Mouse (Mus musculus) adrenal gland, postnatal 14 days (tissue): ENCODE results near the gene Atp5g3. TPM values are rescaled to one million over a fixed set of nuclear protein-coding genes. Genes with fewer than 3 reads are reported as not detected.
"Not testable (repeated sequence)": the region's sequence is repeated elsewhere in the genome, so short reads cannot be mapped to it uniquely, and the experiment has no call there.

Source experiments
- DNase-seq: peaks from one replicate; pipeline ENCODE4 v3.0.0; 2021; ENCODE audit warnings: mixed read lengths
- total RNA-seq: library from RNA; stranded (reverse); gene quantifications from 2 replicates; pipeline ENCODE4 v1.2.3, GENCODE M21; 2021

Gene Atp5g3
- total RNA-seq, 1 experiment from 2014 or later, result 643 TPM

DNA sequence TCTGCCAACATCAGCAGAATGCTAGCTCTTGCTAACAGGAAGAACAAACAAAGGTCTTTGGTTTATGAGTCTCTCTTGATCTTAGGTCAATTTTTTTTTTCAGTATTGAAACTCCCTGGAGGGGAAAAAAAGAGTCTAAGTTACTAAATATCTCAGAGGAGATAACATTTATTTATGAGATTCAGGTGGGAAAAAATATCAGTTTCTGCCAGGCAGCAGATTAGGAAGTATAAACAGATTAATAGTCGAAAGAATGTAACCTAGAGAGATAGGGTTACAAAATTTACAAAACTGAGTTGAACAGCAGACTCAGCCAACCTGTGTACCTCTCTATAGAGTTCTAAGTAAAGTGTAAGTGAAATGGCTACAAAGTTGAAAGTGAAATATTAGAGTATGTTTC lies 10.8 kb downstream of the Atp5g3 start:
- no peak for DNase-seq

DNA sequence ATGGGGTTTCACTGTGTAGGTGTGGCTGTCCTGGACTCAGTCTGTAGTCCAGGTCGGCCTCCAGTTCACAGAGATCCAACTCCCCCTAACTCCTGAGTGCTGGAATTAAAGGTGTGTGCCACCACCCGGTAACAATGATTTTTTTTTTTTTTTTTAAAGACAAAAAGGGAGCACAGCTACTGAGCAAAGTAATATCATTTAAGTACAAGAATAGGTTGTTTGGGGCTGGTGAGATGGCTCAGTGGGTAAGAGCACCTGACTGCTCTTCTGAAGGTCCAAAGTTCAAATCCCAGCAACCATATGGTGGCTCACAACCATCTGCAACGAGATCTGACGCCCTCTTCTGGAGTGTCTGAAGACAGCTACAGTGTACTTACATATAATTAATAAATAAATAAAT lies 14.2 kb downstream of the Atp5g3 start:
- not testable (repeated sequence) for DNase-seq

DNA sequence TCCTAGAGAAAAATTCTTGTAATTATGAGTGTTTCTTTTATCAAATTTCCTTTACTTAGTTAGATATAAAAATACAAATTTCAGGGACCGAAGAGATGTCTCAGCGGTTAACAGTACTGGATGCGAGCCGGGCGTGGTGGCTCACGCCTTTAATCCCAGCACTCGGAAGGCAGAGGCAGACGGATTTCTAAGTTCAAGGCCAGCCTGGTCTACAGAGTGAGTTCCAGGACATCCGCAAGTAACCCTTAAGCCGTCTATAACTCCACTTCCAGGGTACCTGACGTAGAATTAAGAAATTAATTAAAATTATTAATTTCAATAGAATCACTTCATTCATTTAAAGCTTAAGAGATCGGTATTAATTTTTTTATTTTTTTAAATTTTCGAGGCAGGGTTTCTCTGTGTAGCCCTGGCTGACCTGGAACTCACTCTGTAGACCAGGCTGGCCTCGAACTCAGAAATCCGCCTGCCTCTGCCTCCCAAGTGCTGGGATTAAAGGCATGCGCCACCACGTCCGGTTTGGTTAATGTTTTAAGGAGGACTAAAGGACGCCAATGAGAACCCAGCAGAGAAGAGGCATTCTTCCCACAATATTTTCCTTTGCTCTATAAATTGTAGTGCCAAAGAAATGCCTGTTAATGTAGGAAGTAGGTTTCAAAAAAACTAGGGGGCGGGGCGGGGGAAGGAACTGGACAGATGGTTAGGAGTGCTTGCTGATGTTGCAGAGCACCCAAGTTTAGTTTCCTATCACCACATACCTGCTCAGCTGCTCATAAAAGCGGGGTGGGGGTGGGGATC lies 17.5 kb downstream of the Atp5g3 start:
- DNase-seq, result no peak

DNA sequence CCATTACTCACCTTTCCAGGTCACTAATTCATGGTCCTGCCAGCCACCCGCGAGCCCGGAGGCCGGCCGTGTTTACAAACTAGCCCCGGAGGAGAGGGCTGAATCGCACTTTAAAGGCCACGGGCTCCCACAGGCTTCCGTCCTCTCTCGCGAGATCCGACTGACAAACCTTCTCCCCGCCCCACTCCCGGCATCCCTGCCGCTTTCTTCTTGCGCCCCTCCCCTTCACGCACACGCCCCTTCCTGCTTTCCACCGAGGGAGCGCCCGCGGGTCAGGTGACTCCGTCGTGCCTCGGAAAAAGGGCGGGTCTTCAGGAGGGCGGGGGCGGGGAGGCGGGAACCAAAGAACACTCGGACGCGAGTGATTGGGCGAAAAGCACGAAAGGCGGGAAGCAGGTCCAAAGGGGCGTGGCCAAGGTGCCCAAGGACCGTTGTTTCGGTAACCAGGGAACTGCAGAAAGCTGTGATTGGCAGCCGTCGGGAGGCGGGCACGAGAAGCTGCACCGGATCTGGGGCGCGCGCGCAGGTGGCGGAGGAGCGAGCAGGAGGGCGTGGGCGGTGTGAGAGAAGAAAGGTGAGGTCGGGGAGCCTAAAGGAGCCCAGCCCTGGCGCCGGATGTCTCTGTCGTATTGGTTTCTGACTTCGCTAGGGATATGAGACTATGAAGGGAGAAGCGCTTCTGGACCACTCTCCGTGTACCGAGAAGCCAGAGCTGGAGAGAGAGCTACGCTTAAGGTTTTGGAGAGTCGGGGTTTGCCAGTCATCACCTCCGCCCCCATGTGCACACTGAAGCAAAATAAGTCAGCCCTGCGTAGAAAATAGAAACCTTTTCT lies 18.4 kb downstream of the Atp5g3 start, which contains the start of gene Atf2:
Gene Atf2, minus strand, starts transcription at position 176 of the 833 bp plus-strand sequence.
- peak; percentile 99 for DNase-seq

DNA sequence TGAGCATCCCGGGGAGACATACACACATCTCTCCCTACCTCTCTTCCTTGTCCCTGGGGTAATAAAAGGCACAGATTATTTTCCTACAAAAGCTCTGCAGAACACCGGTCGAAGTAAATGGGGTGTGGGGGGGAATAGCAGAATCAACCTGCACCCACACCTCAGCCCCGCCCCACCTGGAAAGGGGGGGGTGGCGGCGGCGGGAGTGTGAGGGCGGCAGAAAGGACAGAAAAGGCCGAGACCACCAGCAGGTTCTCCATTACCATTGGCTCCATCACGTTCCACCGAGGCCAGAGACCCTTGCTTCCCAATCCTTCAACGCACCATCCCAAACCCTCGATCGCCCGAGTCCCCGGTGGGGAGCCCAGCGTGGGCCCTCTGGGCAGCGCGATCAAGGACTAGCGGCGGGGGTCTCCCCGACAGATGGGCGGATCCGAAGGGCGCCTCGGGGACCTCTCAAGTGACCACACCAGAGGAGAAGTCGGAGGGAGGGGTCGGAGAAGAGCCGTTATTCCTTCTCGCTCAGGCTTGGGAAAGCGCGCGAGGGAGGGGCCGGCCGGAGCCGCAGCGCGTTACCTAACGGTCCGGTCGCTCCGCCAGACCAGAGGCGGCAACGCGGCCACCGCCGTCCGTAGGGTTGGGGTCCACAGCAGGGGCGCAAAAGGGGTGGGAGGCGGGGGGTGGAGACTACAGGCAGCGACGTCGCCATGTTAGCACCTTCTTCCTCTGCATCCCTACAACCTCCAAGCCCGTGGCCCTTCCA lies 19.2 kb downstream of the Atp5g3 start:
- DNase-seq, result peak; percentile 68

DNA sequence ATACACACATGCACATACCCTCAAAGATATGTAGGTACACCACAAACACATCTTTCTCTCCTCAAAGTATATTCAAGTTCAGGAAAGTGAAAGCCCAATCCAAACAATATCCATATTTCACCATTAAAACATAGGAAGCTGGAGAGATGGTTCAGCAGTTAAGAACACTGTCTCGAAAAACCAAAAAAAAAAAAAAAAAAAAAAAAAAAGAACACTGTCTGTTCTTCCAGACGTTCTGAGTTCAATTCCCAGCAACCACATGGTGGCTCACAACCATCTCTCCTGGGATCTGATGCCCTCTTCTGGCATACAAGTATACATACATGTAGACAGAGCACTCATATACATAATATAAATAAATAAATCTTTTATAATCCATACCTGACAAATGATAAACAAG lies 25.1 kb downstream of the Atp5g3 start:
- DNase-seq, result no peak

DNA sequence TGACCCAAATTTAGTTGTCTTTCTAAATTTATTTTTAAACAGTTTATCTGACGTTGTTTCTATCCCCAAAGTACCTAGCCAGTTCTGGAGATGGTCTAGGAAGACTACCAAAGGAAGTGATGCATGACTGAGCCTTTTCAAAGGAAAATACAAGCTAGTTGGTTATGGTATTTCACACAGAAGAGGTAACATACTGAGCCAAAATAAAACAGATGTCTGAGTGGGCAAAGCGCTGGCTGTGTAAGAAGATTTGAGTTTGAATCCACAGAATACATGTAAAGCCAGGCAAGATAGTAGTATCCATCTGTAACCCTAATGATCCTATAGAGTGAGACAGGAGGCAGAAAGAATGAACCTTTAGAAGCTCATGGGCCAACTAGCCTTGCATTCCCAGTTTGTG lies 33.2 kb downstream of the Atp5g3 start:
- DNase-seq, result no peak

DNA sequence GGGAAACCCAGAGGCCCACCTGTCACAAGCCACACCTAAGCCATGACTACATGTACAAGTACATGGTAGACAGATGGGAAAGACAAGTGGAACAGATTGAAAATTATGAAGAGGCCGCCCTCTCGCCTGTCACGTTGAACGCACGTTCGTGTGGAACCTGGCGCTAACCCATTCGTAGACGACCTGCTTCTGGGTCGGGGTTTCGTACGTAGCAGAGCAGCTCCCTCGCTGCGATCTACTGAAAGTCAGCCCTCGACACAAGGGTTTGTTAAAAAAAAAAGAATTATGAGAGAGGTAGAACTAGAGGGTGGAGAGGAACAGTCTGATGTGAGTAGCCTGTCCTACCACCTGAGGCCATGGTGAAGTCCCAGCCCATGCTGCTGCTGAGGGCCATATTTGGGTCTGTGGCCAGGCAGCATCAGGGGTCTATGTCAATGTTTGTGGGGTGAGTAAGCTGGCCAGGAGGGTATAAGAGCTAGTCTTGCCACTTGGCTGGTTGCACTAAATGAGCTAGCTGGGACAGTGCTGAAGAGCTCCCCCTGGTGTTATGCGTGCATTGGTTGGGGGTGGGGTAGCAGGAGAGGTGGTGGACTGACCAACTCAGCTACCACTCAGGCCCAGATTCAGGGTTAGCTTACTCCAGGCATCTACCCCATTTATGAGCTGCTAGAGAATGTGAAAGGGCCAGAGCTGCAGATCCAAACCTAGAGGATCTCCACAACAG lies 43.2 kb downstream of the Atp5g3 start:
- peak; percentile 58 for DNase-seq

DNA sequence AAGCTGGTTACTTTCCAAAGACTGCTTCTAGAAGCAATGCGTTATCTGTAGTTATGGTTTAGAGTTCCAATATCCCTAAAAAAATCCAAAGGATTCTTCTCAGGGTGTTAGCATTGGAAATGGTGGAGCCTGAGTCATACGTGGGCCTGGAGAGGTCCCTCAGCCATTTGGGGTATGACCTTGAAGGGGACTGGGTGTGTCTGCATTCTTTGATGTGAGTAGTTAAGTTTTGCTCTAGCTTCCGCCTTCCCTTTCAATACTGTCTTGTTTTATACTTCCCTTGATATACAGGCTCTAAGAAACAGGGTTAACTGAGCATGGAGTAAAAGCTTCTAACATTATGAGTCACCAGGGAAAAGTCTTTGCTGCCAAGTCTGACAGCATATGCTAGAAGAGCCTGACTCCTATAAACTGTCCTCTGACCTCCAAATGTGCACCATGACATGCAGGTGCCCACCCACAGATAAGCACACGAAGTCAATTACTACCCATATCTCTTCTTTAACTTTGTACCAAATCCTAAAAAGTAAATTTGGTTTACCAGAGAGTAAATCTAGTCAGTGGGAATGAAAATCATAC lies 51.0 kb downstream of the Atp5g3 start:
- peak; percentile 37 for DNase-seq

Other genes starting within 250 kb of the Atp5g3 start
- 19.8 and 22.2 TPM in 2 replicates for gene Chn1, start 136.0 kb downstream of the Atp5g3 start, total RNA-seq
- 72.5 and 75.4 TPM in 2 replicates for gene Atf2, start 18.7 kb downstream of the Atp5g3 start, total RNA-seq